Mouse (Mus musculus) layer of hippocampus, adult 9-10 months (tissue): ENCODE measurements around the gene Frg2f1.
"Not testable (repeated sequence)": the region's sequence is repeated elsewhere in the genome, so short reads cannot be mapped to it uniquely, and the experiment has no call there.

Experiments
- DNase-seq: peaks from one replicate; pipeline ENCODE4 v3.0.0; 2022; ENCODE audit warnings: low spot score

Gene Frg2f1

DNA sequence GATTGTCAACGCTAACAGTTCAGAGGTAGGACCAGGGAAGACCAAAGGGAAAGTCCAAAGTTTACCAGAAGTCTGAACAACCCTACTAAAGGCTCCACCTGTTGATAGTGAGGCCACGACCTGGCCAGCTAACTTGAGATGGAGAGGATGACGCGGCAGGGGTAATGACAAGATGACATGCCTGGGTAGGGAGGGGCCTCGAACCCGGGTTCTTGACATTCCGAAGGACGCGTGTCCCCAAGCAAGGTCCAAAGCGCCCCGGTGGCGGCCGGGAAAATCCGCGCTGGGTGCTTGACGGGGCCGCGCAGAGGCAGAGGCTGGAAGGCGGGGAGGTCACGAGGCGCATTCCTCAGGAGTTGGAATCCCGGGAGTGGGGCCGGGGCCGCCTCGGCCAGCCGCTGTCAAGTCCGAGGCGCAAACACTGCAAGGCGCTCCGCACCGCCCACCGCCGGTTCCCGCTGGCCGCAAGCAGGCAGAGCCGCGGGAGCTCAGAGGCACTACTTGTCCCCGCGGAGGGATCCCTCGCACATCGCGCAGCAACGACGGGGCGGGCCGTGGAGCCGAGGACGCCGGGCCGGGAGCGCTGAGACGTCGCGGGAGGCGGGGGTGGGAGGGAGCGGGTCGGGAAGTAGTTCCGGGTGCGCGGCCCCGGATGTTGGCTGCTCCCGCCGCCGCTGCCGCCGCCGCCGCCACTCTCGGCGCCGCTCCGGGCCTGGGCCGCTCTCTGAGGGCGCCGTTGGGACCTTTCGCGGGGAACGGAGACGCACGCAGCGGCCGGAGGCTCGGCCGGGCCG is at the start of gene Frg2f1:
Gene Frg2f1, minus strand, starts transcription at position 499 of the 794 bp plus-strand sequence.
- peak; percentile 74 for DNase-seq

DNA sequence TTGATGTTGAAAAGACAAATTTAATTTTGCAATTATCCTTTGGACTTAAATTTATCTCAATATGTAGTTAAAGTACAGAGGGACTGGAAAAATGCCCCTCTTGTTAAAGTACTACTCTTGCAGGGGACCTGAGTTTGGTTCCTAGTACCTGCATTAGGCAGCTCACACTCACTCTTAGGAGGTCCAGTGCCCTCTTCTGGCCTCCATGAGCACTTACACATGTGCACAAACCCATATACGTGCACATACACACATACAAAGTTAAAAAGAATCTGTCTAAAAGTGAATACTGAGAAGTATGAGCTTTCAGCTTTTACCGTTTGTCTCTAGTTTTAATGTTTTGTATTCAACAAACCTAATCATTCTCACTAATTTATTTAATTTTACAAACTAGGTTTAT is 48.7 kb upstream of the Frg2f1 start:
- no peak for DNase-seq

DNA sequence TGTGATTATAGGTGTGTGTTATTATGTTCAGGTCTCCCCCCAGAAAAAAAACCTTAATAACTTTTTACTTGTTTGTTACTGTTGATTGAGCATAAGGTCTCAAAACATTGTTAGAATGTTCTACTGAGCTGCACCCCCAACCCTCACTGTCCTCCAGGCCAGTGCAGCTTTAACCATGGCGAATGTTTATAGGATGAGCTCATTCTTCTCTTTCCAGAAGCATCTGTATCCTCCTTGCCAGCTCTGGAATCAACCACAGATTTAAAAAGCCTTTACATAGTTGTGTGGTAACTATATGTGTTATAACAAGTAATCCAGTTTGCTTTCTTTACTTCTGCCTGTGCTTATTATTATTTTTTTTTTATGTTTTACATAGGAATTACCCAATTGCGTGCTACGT is 36.1 kb upstream of the Frg2f1 start:
- no peak for DNase-seq

- no peak for DNase-seq
Measured at GRCm38 (mm10) chr4:119574504-119574903, 35.2 kb upstream of the Frg2f1 start.

DNA sequence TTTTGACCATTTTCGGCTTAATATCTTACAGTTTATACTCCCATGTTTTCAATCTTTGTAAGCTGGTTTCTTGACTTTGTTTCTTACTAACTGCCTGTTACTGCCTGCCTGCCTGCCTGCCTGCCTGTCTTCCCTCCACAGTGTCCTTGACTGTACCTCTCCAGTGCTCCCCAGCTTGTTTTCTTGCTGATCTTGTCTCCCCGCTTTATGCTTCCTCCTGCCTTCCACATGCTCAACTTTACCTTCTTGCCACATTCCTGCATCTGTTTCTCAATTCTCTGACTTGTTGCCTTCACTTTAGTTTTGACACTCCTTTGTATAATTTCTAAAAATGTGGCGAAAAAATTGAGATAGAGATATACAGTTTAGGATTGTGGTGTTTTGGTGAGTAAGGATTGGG is 33.4 kb upstream of the Frg2f1 start:
- DNase-seq: no peak

DNA sequence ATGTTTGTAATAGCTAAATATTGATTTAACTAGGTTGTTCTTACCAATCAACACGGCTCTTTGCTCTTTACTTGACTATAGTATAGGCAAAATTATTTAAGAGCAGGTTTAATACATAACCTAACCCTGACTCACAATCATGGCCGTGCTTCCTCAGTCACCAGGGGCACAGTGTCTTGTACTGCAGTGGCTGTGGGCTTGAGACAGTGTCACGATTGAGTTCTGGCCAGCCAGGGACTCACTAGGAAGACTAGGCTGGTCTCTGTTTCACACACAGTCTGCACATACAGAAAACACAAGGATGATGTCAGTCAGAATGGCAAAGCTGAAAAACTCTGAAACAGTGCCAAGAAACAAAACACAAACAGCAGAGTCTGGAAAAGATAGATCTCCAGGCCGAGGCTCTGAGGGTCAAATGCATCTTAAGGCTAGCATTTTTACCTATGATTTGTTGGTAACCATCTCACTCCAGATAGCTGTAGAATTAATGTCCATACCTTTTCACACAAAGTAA is 27.1 kb upstream of the Frg2f1 start:
- DNase-seq: no peak

DNA sequence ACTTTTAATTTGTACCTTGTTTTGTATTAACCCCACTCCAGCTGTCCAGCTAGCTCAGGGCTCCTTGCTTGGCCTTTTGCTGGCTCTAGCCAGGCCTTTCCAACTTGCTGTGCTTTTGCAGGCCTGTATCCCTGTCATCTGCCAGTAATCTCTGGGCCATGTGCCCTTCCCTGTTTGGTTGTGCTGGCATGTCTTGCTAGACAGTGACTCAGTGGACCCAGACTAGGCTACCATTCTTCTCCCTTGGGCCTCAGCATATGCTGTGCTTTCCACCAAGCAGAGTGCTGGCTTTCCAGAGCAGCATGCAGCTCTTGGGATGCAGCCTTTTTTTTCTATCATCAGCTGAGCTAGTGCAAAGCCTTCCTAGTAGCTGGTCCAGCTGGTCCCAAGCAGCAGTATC is 23.8 kb upstream of the Frg2f1 start:
- DNase-seq: no peak

GRCm38 (mm10) chr4:119555466-119555865 is 16.1 kb upstream of the Frg2f1 start:
- no peak for DNase-seq

DNA sequence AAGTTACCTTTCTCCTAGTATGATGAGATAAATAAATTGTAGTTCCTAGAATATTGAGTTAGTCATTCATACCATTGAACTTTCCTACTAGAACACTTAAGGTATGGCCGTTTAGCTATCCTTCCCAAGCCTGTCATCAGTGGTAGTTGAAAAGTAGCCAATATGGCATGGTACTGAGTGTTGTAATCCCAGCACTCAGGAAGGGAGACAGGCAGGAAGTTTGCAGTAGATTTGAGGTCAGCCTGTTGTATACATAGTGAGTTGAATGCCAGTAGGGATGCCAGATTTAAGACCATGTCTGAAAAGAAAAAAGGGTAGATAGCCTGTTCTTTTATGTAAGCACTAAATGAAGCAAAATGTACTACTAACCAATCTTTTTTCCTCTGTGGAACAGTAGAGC is 11.5 kb upstream of the Frg2f1 start:
- DNase-seq: no peak

- no peak for DNase-seq
Measured at GRCm38 (mm10) chr4:119540533-119540890, 1.2 kb upstream of the Frg2f1 start.

DNA sequence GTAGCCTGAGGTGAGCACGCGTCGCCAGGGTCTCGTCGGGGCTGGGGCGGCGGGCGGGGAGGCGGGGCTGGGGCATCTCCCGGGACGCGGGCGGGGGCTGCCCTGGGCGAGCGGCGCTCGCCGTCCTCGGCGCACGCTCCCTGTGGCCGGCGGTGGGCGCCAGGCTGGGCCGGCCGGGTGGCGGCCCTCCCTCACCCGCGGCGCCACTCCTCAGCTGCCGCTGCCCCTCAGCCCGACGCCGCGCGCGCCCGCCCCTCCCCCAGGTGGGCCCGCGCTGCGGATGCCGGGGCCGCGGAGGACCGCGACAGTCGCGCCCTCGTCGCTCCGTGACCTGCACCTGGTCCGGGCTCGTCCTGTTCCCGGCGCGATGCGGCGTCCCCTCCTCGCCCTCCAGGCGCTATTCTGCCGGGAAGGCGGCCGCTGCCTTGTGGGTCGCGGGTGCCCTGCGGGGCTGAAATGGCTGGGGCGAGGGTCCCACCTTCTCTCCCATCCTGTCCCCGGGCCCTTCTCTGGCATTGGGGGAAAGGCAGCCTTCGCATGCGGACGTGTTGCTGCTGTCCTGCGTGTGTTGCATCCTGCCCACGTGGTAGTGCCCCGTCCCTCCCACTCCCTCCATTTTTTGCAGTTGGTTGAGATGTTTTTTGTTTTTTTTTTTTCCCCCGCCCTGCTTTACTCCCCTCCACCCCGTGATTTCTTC is 655 bp upstream of the Frg2f1 start:
- no peak for DNase-seq

DNA sequence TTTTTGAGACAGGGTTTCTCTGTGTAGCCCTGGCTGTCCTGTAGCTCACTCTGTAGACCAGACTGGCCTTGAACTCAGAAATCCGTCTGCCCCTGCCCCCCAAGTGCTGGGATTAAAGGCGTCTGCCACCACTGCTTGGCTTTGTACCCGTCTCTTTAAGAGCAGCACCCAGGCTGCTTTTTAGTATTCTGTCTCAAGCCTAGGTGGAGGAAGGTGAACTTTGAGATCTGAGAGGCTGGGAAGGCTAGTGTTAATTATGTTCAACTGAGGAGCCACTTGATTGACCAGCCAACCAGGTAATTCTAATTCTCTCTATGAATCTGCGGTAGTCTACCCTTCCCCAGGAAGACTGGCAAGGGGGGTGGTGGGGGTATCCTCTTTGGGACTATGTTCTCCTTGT is 1.9 kb downstream of the Frg2f1 start:
- DNase-seq: no peak

- not testable (repeated sequence) for DNase-seq
Measured at GRCm38 (mm10) chr4:119536615-119537014, 2.7 kb downstream of the Frg2f1 start, which contains the start of gene Foxj3. Gene Foxj3, plus strand, starts transcription at chr4:119537004.

- no peak for DNase-seq
Measured at GRCm38 (mm10) chr4:119535103-119535502, 4.2 kb downstream of the Frg2f1 start.

DNA sequence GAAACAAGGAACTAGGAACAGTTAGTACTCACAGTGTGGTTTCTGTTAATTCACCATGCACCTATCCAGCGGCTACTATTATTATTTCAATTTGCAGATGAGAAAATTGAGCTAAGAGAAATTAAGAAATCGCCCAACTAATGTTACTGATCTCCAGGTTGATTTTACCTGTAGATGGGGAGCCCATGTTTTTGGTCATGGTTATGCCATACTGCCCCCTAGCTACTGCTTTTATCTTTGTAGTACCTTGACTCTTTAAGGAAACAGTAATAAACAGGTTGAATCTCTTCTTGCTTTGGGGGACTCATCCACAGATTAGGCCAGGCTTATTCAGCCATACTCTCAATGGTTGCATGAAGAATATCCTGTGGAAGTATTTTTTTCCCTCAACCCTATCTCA is 7.5 kb downstream of the Frg2f1 start:
- no peak for DNase-seq

DNA sequence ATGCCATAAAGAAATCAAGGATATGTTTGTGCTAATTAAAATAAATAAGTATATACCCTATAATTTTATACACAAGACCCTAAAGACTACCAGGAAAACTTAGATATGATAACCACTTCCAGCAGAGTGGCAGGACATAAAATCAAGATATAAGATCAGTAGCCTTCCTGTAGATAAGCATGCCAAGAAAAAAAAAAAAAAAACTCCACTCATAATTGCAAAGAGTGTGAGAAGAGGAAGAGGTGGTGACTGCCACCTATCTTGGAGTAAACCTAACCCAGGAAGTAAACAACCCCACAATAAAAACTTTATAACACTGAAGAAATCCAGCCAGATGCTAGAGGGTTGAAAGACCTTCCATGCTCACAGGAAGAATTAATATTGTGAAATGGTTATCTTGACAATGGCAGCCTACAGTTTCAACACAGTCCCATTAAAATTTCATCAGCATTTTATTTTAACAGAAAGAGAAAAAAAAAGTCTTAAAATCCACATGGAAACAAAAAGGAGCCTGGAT is 12.9 kb downstream of the Frg2f1 start:
- DNase-seq: no peak

DNA sequence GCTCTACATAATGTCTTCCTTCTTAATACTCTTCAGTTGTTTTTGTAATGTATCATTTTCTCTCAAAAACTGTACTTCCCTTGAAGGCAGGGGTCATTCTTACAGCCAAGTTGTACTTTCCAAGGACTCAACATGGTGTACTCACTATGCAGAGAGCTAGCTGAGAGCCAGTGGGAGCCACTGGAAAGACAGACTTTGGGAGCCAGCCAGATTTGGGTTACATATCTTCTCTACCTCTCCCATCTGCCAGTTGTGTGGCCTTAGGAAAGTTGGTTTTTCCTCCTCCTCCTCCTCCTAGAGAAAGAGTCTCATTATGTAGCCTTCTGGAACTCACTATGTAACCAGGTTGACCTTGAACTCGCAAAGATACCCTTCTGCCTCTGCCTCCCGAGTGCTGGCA is 14.9 kb downstream of the Frg2f1 start:
- DNase-seq: no peak

- peak; percentile 49 for DNase-seq
Measured at GRCm38 (mm10) chr4:119524010-119524409, 15.3 kb downstream of the Frg2f1 start.

DNA sequence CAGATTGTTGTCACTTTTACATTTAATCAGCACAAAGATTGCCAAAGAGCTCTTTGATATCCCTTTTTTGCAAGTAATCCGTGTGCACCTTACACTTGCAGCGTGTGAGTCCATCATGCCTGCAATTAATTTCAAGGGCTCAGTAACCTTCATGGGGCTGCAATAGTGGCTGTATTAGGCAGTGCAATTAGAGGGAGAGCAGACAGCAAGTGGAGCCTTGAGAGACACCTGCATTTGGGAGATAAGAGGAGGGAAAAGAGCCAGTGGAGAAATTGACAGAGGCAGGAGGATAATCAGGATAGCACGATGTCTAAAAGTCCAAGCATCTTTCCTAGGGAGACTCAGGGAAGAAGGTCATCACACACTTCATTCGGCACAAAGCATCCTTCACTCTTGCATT is 15.8 kb downstream of the Frg2f1 start:
- DNase-seq: no peak

GRCm38 (mm10) chr4:119512731-119513141 is 26.6 kb downstream of the Frg2f1 start:
- no peak for DNase-seq

DNA sequence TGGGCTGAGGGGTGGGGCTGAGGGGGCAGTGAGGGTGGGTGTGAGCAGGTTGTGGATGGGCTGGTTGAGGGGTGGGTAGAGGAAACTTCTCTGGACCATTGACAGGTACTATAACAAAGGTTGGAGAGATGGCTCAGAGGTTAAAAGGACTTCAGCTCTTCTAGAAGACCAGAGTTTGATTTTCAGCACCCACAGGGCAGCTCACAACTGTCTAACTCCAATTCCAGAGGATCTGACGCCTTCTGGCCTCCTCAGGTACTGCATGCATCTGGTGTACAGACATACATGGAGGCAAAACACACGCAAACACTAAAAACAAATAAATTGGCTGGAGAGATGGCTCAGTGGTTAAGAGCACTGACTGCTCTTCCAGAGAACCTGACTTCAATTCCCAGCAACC is 27.7 kb downstream of the Frg2f1 start:
- no peak for DNase-seq

DNA sequence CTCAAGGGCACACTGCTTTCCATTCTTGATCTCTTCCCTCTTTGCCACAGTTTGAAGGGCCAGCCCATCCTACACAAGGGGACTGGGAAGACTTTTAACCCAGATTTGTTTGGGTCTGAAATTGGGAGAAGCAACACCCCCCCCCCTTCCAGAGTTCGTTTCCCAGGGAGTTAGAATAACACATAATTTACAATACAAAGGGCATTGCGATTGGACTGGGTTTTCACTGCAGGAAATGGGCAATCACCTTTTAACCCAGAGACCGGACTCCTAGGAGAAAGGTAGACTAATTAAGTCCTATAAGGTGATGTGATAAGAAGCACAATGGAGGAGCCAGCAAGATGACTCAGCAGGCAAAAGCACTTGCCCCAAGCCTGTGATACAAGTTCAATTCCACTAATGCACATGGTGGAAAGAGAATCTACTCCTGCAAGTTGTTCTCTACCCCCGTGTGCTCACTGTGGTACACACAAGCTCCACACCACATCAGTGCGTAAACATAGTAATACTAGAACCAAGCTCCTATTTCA is 40.9 kb downstream of the Frg2f1 start:
- no peak for DNase-seq

GRCm38 (mm10) chr4:119492933-119493327 is 46.4 kb downstream of the Frg2f1 start:
- DNase-seq: no peak
